Mouse (Mus musculus) megakaryocyte, embryonic 14.5 days (primary cell): ENCODE data around the gene Pigc.

Source experiments
- FLI1 ChIP-seq: IDR thresholded peaks from 2 replicates; pipeline ENCODE4 v1.6.1; 2012; ENCODE audit warnings: low read length, inconsistent platforms, mixed read lengths
- GATA1 ChIP-seq: IDR thresholded peaks from 3 replicates; pipeline ENCODE4 v1.6.1; 2012; ENCODE audit warnings: mixed read lengths, low read length, inconsistent platforms, borderline replicate concordance

GRCm38 (mm10) chr1:161925281-161925805 is 43.6 kb upstream of the Pigc start:
- no peak for TF ChIP-seq GATA1
- TF ChIP-seq FLI1 = no peak
